Mouse (Mus musculus) B cell, adult 2 months (primary cell): ENCODE results near the gene Tpst2.

Source experiments
- DNase-seq, 2 experiments: peaks; one replicate each; pipeline ENCODE4 v3.0.0; 2022

Tpst2 gene

DNA sequence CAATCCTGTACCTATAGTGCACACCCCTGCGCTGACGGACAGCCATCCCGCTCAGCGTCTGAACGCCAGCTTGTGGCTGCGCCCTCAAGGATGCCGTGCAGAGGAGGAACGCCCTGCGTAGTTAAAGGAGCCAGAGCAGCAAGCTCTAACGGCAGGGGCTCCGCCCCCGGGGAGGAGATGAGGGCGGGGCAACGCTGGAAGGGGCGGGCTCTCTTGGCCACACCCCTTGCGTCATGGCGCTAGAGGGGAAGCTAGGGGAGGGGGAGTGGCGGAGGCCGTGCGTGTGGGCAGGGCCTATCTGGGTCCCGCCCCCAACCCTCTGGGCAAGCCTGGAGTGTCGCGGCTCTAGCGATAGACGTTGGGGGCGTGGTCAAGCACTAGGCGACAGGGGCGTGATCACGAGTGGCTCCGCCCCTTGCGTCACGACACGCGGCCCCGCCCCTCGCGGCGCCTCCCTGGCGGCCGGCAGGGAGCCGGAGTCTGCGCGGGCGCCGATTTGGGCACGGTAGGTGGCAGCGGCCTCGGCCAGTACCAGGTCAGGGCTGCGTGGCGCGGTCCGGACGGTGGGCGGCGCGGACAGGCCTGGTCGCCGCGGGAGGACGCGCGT lies at the start of gene Tpst2:
Gene Tpst2, plus strand, starts transcription at position 425 of the 607 bp plus-strand sequence.
- peak; percentile 100 for DNase-seq

DNA sequence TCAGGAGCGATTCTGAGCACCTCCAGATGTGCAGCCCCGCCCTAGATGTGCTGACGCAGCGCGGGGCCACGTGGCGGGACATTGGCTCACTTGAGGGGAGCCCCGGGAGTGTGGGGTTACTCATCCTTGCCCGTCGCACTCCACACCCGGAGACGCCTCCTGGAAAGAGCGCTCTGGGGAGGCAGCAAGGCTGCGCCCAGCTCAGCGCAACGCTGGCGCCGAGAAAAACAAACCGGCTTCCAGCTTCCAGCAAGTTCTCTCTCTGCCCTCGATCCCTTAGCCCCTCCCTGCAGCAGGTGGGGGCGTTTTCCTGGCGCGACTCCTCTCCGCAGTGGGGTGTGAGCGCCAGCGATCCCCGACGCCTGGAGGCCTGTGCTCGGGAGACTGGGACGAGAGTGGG lies 49.1 kb upstream of the Tpst2 start:
- no peak for DNase-seq

DNA sequence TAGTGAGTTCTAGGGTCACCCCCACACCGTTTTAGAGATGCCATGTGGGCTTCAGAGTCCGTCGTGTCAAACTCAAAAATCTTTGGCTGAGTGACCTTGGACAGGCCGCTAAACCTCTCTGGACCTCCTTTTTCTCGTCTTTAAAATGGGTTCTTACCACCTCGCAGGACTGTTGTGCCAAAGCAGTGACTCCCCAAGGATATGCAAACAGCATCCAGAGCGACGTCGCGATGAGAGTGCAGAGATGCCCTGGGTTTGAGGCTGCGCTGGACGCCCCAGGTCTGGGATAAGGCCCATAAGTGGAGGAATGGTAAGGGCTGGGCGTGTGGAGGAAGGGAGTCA lies 48.6 kb upstream of the Tpst2 start:
- DNase-seq = no peak

DNA sequence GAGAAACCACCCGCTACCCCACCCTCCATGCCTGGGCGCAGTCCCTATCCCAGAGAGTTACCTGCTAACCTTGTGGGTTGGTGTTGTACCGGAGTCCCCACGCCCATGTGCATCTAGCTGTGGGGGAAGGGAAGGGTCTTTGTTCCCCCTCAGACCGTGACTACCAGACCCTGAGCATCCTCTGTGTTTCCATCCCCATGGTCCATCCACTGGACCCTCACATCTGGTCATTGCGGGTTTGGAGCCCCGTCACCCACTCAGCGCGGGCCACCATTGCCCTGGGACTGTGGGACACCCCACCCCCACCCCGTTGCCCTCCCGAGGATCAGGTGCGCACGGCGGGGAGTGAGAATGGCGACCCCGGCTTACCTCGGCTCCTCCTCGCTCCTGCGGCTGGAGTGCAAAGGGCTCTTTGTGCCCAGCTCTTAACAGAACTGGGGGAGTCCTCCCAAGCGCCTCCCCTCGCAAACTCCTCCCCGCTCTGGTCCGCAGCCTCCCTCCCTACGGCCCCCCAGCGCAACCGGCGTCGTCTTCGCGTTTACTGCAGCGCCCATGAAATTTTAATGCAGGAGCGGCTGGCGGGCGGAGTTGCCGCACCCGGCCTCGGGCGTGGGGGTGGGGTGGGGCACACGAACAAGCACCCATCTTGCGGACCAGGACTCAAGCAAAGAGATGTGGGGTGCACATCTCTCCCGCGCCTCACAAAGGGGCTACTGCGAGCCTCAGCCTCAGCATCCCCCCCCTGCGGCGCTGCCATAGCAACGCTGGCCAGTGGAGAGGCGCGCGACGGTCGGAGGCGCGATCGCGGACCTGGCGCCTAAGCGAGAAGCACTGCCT lies 48.0 kb upstream of the Tpst2 start:
- no peak for DNase-seq

DNA sequence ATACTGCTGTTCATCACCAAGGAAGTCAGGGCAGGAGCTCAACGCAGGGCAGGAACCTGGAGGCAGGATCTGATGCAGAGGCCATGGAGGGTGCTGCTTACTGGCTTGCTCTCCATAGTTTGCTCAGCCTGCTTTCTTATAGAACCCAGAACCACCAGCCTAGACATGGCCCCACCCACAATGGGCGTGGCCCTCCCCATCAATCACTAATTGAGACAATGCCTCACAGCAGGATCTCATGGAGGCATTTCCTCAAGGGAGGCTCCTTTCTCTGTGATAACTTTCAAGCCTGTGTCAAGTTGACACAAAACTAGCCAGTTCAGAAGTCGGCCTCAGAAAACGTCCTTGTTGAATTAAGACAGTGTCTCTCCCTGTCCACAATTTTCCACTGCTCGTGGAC lies 40.7 kb upstream of the Tpst2 start:
- DNase-seq = no peak

DNA sequence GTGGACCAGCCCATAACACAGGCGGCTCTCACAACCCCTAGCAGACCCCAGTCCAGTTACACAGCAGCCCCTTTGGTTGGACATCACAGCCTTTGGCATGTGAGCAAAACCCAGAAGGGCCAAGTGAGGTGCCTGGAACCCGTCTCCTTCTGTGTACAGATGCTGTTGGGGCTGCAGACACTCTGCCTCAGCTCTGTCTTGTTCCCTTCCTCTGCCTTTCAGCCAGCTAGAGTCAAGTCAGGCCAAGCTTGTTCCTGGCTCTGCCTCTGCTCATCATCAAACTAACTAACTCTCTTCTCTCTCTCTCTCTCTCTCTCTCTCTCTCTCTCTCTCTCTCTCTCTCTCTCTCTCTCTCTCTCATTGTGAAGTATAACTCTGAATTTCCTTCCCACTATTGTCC lies 39.9 kb upstream of the Tpst2 start:
- no peak for DNase-seq

DNA sequence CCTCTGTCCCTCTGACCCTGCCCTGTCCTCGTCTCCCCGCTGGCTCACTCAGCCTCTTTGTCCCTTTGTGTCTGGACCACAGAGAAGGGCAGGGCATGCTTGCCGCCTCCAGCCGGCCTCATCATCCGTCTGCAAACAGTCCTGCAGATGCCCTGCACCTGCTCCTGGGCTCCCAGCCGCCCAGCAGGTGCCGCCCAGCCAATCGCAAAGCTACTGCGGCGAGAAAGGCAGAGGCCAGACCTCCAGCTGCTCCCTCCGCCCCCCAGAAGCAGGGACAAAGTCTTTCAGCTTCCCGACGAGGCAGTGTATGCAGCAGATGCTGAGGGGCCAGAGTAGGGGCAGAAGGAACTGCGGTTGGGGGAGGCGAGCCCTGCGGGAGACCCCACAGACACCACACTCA lies 39.1 kb upstream of the Tpst2 start:
- DNase-seq = no peak

DNA sequence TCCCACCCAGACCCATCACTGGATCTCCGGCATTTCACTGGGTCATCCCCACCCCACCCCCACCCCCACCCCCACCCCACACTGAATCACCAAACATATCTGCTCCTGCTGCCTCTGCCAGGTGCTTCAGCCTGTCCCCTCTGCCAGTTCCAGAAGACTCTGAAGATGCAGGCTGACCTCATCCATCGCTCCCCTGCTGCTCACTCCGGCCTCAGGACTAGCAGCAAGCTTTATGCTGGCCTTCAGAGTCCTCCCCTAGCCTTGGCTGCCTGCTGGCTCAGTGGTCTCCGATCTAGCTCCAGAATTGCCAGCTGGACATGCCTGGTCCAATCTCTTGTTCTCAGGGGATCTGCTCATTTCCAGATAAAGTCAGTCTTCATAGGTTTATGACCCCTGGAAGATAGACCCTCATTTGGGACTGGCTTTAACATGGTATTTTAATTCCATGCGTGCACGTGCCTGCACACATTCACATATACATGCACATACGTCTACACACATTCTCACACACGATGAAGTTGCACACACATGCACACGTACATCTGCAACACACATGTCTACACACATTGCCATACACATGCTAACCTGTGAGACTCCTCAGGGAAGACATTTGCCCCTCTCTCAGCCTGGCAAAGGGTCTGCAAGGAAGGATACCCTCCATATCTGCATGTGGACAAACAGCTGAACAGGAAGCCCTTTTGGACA lies 38.5 kb upstream of the Tpst2 start:
- DNase-seq = no peak

DNA sequence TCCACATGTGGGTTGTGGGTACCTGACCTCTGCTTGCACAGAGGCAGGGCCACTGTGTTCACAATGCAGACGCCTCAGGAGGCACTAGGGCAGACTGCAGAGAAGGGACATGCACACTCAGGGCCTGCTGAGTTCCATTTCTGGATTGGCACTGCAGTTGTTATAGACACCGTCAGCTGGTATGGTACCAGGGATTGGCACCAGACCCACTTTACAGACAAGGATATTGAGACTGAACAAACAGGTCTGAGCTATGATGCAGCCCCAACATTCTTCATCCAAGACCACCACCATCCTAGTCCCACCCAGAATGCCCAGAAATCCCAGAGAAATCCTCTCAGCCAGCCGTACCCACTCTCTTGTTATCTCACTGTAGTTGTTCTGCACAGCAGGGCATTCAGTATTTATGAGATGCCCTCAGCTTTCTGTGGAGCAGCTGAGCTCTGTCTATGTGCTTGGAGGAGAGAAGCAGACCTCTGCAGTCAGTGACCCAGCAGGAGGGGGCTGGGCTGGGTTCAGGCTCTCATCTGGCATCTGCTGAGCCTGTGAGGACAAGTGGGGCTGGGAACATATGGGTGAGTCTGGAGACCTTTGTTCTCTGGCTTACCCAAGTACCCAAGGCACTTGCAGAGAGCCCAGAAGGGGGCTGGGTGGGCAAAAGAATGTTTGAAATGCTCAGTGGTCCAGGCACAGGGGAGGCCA lies 37.6 kb upstream of the Tpst2 start:
- no peak for DNase-seq

DNA sequence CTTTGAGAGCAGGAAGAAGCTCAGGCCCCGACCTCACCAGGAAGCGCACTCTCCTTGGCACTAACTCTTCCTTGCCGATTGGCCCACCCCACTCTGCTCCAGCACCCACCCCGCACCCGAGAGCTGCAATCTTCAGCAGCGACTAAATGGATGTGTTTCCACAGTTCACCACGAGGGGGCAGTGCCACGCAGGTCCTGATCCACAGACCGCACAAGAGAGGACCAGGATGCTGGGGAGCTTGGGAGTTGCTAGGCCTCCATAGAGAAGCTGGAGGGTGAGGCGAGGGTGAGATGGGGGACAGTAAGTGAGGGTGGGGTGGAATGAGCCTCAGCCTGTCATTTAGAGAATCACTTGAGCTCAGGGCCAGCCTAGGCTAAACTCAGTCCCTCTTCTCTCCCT lies 35.7 kb upstream of the Tpst2 start:
- peak; percentile 93 for DNase-seq

DNA sequence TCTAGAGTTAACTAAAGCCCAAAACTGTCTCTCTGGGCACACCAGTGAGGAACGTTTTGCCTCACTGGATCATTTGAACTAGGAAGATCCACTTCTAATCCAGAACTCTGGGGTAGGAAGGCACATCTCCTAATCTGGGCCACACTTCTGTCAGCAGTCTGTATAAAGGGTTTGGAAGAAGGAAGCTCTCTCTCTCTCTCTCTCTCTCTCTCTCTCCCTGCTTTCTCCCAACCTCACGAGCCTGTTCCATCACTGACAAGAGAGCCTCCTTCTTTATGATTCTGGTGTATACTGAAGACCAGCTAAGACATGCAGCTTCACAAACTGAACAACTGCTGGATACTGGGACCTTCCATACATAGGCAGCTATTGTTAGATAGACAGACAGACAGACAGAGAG lies 34.6 kb upstream of the Tpst2 start:
- no peak for DNase-seq

DNA sequence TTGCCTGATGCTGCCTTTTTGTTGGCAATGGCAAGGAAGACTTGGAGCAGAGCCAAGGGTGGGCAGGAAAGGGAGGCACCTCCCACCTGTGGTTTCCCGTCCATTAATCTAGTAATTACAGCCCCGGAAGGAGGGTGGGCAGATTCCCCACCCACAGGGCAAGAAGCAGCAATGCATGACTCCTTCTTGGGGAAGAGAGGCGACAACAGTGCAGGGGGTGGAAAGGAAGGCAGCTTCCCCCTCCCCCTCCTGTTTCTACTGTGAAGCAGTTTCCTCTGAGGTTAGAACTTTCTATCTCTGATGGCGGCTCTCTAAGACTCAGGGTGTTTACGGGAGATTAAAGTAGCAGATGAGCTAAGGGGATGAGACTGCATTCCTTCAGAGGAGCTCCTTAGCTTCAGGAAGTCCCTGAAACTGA lies 34.1 kb upstream of the Tpst2 start:
- DNase-seq = peak; percentile 49 to 56

DNA sequence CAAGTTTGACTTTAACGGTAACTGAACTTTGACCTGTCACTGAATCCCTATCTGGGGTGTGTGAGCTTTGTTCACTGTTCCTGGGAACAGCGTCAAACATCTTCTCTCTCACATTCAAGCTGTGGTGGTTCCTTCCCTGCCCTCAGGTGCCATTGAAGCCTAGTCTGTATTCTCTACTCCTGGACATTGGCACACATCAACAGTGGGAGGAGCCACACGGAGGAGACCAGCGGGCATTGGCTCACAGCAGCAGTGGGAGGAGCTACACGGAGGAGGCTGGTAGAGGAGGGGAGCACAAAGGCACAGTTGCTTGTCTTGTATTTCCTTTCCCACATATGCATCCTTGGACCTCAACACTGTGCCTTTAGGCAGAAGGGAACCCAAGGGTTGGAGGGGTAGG lies 33.5 kb upstream of the Tpst2 start:
- no peak for DNase-seq

DNA sequence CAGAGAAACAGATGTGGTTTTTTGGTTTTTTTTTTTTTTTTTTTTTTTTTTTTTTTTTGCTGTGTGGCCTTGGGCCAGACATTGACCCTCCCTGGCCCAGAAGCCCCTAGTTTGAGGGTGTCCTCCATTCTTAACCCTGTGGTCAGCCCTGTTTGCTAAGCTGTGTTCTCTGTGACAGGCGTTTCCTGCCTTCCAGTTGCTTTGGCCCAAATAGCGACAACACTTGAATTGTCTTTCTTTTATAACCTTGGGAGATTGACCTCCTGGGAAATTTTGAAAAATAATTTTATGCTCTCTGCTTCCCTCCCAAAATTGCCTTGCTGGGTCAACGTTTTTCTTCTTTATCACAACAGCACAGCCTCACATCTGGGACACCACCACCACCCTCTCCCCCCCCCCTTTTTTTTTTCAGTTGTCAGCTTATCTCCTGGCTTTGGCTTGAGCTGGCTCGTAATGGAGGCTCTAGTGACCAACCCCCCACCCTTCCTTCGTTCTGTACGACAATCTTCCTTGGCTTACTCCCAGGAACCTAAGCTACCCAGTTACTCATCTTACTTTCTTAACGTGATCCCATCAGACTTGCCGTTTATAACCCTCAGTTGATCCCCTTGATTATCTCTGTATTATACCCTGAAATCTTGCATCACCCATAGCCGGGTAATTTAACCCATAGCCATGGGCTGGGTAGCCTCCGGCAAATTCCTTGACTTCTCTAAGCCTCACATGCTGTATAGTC lies 32.8 kb upstream of the Tpst2 start:
- DNase-seq = no peak

DNA sequence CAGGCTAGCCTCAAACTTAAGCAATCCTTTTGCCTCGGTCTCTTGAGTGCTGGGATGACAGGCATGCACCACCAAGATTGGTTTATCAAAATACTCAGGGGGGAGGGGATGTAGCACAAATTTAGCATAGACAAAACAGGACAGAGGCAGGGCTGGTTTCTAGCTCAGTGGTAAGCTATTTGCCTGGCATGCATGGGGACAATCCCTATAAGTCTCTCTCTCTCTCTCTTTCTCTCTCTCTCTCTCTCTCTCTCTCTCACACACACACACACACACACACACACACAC lies 32.3 kb upstream of the Tpst2 start:
- no peak for DNase-seq

DNA sequence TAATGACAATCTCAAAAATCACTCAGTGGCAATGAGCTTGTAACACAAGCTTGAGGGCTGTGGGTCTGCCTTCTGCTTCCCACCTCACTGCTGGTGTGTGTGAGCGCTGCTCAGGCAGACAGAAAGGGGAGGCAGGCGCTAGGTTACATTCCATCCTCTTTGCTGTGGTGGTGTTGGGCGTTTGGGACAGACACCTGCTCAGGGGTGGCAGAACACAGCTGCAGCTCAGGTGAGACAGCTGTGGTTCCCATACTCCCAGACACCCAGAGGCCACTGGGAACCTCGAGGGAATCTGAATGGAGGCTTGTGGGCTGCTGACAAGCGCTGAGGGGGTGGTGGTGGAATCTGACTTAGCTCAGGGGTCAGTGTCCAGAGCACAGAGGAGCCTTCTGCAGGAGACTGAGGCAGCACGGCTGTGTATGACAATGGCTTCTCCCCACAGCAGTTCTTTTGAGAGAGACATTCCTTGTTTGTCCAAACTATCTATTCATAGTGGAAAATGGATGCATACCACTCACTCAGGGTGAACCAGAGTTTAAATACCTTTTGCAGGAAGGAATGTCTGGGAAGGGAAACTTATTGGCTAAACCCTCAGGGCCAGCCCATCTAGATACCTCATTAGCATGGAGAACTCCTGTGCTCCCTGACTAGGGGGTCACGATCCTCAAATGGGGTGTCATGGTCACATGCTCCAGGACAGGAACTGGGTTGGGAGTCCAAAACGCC lies 31.4 kb upstream of the Tpst2 start:
- no peak for DNase-seq

DNA sequence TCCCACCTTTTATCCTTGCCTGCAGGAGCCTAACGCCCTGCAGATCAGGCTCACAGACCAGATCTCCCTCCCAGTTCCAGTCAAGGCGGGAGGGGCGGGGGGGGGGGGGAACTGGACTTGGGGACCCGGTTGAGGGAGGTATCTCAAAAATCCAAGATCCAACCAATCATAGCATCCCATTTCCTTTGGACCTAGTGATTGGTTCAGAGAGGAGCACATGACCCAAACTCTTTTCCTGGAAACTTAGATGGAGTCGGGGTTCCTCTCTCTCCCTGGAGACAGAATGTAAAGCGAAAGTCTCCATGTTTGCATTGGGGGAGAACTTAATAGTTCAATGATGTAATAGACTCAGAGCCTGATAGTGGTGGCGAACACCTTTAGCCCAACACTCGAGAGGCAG lies 29.1 kb upstream of the Tpst2 start:
- DNase-seq = no peak

DNA sequence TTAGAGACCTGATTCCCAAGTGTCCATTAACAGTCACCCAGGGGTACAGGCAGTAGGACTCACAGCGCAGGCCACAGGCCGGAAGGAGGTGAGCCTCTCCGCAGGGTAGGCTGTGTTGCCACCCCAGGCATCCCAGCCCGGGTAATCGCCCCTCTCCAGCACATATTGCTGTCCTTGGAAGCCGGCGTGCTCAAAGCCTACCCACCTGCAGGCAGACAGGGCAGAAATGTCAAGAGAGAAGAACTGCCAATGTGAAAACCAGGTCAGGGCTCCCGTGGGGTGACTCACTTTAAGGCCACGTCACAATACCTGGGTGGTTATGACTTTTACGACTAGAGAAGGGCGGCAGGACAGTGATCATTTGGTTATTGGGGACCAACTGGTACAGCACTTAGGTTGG lies 27.4 kb upstream of the Tpst2 start:
- no peak for DNase-seq

DNA sequence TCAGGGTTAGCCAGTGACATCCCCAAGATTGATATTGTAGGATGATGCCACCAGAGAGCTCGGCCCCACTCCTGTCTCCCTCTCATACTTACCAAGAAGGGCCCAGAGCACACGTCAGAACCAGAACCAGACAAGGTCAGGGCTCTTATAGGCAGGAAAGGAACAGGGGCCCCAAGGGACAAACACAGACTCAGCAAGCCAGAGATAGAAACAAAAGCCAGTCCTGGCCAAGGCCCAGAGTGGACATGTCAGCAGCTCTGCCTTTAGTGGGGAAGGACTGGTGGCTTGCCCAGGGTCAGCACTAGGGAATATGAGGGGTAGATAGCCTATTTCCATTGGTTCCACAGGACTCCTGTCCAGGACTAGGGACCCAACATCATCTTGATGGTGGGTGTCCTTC lies 24.1 kb upstream of the Tpst2 start, which contains the start of gene Cryba4:
Gene Cryba4, minus strand, starts transcription at position 119 of the 400 bp plus-strand sequence.
- no peak for DNase-seq

DNA sequence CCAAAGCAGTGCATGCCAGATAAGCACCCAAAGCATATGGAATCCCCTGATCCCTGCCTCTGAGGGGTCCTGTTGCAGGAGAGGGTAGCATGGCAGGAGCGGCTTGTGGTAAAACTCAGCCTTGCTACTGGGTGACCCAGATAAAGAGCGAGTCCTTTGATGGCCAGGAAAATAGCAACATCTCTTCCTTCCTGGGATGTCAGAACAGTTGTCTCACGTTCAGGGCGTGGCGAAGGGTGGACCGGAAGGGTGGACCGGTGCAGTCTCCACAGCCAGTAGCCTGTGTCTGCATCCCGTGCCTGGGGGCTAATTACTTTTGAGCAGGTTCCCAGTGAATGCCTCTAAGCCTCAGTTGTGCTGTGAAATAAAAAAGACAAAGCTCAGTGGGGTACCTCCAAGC lies 23.3 kb upstream of the Tpst2 start:
- DNase-seq = no peak

DNA sequence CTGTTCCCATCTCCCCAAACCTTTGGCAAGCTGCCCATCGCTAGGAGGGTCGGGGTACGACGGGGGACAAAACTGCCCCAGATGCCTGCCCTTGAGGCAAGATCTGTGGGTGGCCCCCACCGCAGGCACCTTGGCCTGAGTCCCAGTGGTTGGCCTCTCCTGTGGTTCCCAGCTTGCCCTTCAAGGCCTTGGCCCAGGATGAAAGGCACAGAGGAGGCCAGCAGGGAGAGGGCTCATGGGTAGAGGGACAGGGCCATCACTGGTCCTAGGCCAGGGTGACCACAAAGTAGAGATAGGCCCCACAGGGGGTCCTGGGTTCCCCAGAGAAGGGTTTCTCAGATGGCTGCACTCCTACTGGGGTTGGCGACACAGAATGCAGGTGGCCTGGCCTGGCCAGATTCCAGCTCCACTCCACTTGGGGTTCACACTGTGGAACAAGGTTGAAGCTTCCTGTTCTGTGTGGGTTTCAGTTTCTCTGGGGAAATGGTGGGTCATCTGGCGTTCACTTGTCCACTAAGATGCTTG lies 22.1 kb upstream of the Tpst2 start:
- DNase-seq = peak; percentile 22 to 27

DNA sequence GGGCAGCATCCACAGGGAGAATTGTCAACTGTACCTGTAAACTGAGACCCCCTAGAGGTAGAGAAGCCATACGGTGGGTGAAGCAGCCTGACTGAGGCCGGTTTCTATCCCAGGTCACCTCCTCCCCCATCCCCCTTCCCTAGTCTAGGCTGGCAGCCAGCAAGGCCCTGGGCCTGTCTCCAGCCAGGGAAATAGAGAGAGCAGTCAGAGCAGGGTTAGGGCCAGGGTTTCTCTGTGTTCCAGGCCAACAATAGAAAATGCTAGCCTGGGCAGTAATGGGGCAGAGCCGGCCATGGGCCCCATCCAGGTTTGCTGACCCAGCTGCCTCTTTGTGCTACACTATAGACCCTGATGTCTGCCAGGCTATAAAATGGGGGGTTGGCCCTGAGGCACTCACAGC lies 21.1 kb upstream of the Tpst2 start, which contains the start of gene Crybb1:
Gene Crybb1, plus strand, starts transcription at position 390 of the 400 bp plus-strand sequence.
- DNase-seq = no peak
